Mouse (Mus musculus): Measurements from ENCODE around the gene Phf20.

GRCm38 (mm10) chr2:156231340-156231739 is 35.1 kb downstream of the Phf20 start:
- TF ChIP-seq CTCF (IDR thresholded peaks at IDR 0.05; ENCODE audit: low read depth, low read length) = no peak
- TF ChIP-seq POLR2A (IDR thresholded peaks at IDR 0.05; ENCODE audit: extremely low read depth, insufficient read depth, low read length) = no peak
